Mouse (Mus musculus) CH12.LX (cell line): ENCODE results near the gene Robo1. TPM values are rescaled to one million over a fixed set of nuclear protein-coding genes. Genes with fewer than 3 reads are reported as not detected.

ENCODE experiments used
- DNase-seq: peaks from one replicate; pipeline ENCODE4 v3.0.0-alpha.2; 2013; ENCODE audit errors: extremely low read depth
- H3K27ac ChIP-seq: 2 replicates; pipeline ENCODE4 v1.5.1; 2012; ENCODE audit warnings: low read depth, mild to moderate bottlenecking, control low read depth, moderate library complexity; ENCODE audit not compliant: insufficient read depth
- H3K27me3 ChIP-seq: replicated peaks from 2 replicates; pipeline ENCODE3; 2012; ENCODE audit warnings: inconsistent platforms
- H3K36me3 ChIP-seq, 2 experiments: replicated peaks in 1 of 2; 2 replicates each; pipeline versions ENCODE3 to v1.6.1; 2012; ENCODE audit warnings: inconsistent platforms in 1 of 2, low read length in 1 of 2, mild to moderate bottlenecking in 1 of 2, mixed read lengths in 1 of 2, moderate library complexity in 1 of 2; ENCODE audit not compliant: control insufficient read depth in 1 of 2, insufficient read depth in 1 of 2
- H3K4me1 ChIP-seq, 2 experiments: 2 replicates each; pipeline ENCODE4 v1.6.1; 2012; ENCODE audit warnings: inconsistent platforms in 1 of 2, moderate library complexity in 1 of 2; ENCODE audit not compliant: insufficient read depth in 2 of 2, control insufficient read depth in 1 of 2
- H3K4me2 ChIP-seq: 2 replicates; pipeline ENCODE4 v1.6.1; 2012; ENCODE audit warnings: low read depth, mild to moderate bottlenecking, control low read depth; ENCODE audit not compliant: poor library complexity, insufficient read depth, severe bottlenecking
- H3K4me3 ChIP-seq, 3 experiments: fragments of 150-350 bp in 1 of 3; sonication (generic) in 1 of 3; replicated peaks in 1 of 3; 2 replicates each; pipeline versions ENCODE3 to v1.5.1; 2011 to 2012; ENCODE audit warnings: low read depth in 2 of 3, low read length in 2 of 3, mild to moderate bottlenecking in 2 of 3, moderate library complexity in 2 of 3, control low read depth in 1 of 3, improper control_type of control experiment in 1 of 3, inconsistent platforms in 1 of 3, mixed read lengths in 1 of 3; ENCODE audit not compliant: poor library complexity in 1 of 3
- H3K79me2 ChIP-seq: replicated peaks from 2 replicates; pipeline ENCODE4 v1.6.1; 2012; ENCODE audit warnings: mild to moderate bottlenecking, moderate library complexity; ENCODE audit not compliant: control insufficient read depth, poor library complexity, insufficient read depth, severe bottlenecking; ENCODE audit errors: extremely low read depth
- H3K9ac ChIP-seq: 2 replicates; pipeline ENCODE4 v1.6.1; 2012; ENCODE audit warnings: low read depth, mild to moderate bottlenecking, control low read depth, moderate library complexity; ENCODE audit not compliant: insufficient read depth
- H3K9me3 ChIP-seq: replicated peaks from 2 replicates; pipeline ENCODE3; 2012; ENCODE audit warnings: low read length, inconsistent platforms, mixed read lengths
- CHD1 ChIP-seq: IDR thresholded peaks from 2 replicates; pipeline ENCODE4 v1.6.1; 2012; ENCODE audit warnings: low read depth, low read length, improper control_type of control experiment, inconsistent platforms
- CHD2 ChIP-seq: IDR thresholded peaks from 2 replicates; pipeline ENCODE4 v1.6.1; 2011; ENCODE audit warnings: low read length, improper control_type of control experiment
- CTCF ChIP-seq, 2 experiments: IDR thresholded peaks in 1 of 2; conservative IDR thresholded peaks in 1 of 2; 2 replicates each; pipeline ENCODE4 v1.5.1; 2011 to 2012; ENCODE audit warnings: low read depth in 2 of 2, low read length in 2 of 2, improper control_type of control experiment in 1 of 2, inconsistent platforms in 1 of 2, mild to moderate bottlenecking in 1 of 2, moderate library complexity in 1 of 2
- ELF1 ChIP-seq: IDR thresholded peaks from 2 replicates; pipeline ENCODE4 v1.6.1; 2014; ENCODE audit warnings: low read depth, mild to moderate bottlenecking, inconsistent platforms, low read length, improper control_type of control experiment
- EP300 ChIP-seq: IDR thresholded peaks from 2 replicates; pipeline ENCODE4 v1.6.1; 2011; ENCODE audit warnings: low read length, improper control_type of control experiment
- ETS1 ChIP-seq: conservative IDR thresholded peaks from 2 replicates; pipeline ENCODE4 v1.6.1; 2012; ENCODE audit warnings: low read depth, mild to moderate bottlenecking, inconsistent platforms, low read length, improper control_type of control experiment, moderate library complexity
- GABPA ChIP-seq: IDR thresholded peaks from 2 replicates; pipeline ENCODE4 v1.6.1; 2012; ENCODE audit warnings: low read depth, low read length, improper control_type of control experiment, inconsistent platforms; ENCODE audit not compliant: insufficient replicate concordance
- IRF4 ChIP-seq: IDR thresholded peaks from 2 replicates; pipeline ENCODE4 v1.6.1; 2014; ENCODE audit warnings: low read depth, mild to moderate bottlenecking, inconsistent platforms, low read length, improper control_type of control experiment
- JUN ChIP-seq: IDR thresholded peaks from 2 replicates; pipeline ENCODE4 v1.6.1; 2011; ENCODE audit warnings: low read depth, mild to moderate bottlenecking, low read length, improper control_type of control experiment, moderate library complexity; ENCODE audit not compliant: insufficient read depth
- MAX ChIP-seq: IDR thresholded peaks from 2 replicates; pipeline ENCODE4 v1.6.1; 2011; ENCODE audit warnings: low read length, improper control_type of control experiment
- MAZ ChIP-seq: IDR thresholded peaks from 2 replicates; pipeline ENCODE4 v1.6.1; 2012; ENCODE audit warnings: low read depth, mild to moderate bottlenecking, inconsistent platforms, low read length, improper control_type of control experiment, moderate library complexity
- MEF2A ChIP-seq: IDR thresholded peaks from 2 replicates; pipeline ENCODE4 v1.6.1; 2014; ENCODE audit warnings: low read depth, mild to moderate bottlenecking, inconsistent platforms, low read length, improper control_type of control experiment, borderline replicate concordance
- MXI1 ChIP-seq: IDR thresholded peaks from 2 replicates; pipeline ENCODE4 v1.6.1; 2011; ENCODE audit warnings: mild to moderate bottlenecking, low read depth, low read length, improper control_type of control experiment
- MYC ChIP-seq: IDR thresholded peaks from 2 replicates; pipeline ENCODE4 v1.6.1; 2011; ENCODE audit warnings: low read depth, mild to moderate bottlenecking, improper control_type of control experiment, low read length
- NRF1 ChIP-seq: IDR thresholded peaks from 2 replicates; pipeline ENCODE4 v1.6.1; 2014; ENCODE audit warnings: low read depth, mild to moderate bottlenecking, inconsistent platforms, low read length, improper control_type of control experiment, moderate library complexity
- POLR2A ChIP-seq: IDR thresholded peaks from 2 replicates; pipeline ENCODE4 v1.6.1; 2011; ENCODE audit warnings: low read depth, mild to moderate bottlenecking, improper control_type of control experiment, low read length
- RAD21 ChIP-seq: IDR thresholded peaks from 2 replicates; pipeline ENCODE4 v1.6.1; 2011; ENCODE audit warnings: low read depth, mild to moderate bottlenecking, low read length, improper control_type of control experiment, moderate library complexity
- SIN3A ChIP-seq: IDR thresholded peaks from 2 replicates; pipeline ENCODE4 v1.6.1; 2012; ENCODE audit warnings: low read length, improper control_type of control experiment, inconsistent platforms
- SMC3 ChIP-seq: IDR thresholded peaks from 2 replicates; pipeline ENCODE4 v1.6.1; 2011; ENCODE audit warnings: low read depth, low read length, improper control_type of control experiment
- TBP ChIP-seq: conservative IDR thresholded peaks from 2 replicates; pipeline ENCODE4 v1.6.1; 2011; ENCODE audit warnings: low read depth, low read length, improper control_type of control experiment
- TCF12 ChIP-seq: IDR thresholded peaks from 2 replicates; pipeline ENCODE4 v1.6.1; 2014; ENCODE audit warnings: low read depth, mild to moderate bottlenecking, inconsistent platforms, low read length, improper control_type of control experiment
- UBTF ChIP-seq: IDR thresholded peaks from 2 replicates; pipeline ENCODE4 v1.6.1; 2012; ENCODE audit warnings: low read depth, mild to moderate bottlenecking, inconsistent platforms, low read length, improper control_type of control experiment, moderate library complexity
- USF1 ChIP-seq: IDR thresholded peaks from 2 replicates; pipeline ENCODE4 v1.6.1; 2014; ENCODE audit warnings: low read depth, mild to moderate bottlenecking, inconsistent platforms, low read length, improper control_type of control experiment
- ZC3H11A ChIP-seq: IDR thresholded peaks from 2 replicates; pipeline ENCODE4 v1.6.1; 2012; ENCODE audit warnings: low read depth, mild to moderate bottlenecking, inconsistent platforms, low read length, improper control_type of control experiment
- ZMIZ1 ChIP-seq: IDR thresholded peaks from 2 replicates; pipeline ENCODE4 v1.6.1; 2012; ENCODE audit warnings: low read depth, mild to moderate bottlenecking, inconsistent platforms, low read length, improper control_type of control experiment
- ZNF384 ChIP-seq: IDR thresholded peaks from 2 replicates; pipeline ENCODE4 v1.6.1; 2012; ENCODE audit warnings: low read depth, low read length, improper control_type of control experiment, inconsistent platforms
- dilution Hi-C: fragments of 300-500 bp; cut with MboI; formaldehyde crosslinking; loops from 2 replicates; pipeline ENCODE4 v1.14.3; 2020; ENCODE audit warnings: low sequenced_read_pairs; ENCODE audit not compliant: extremely low pct_unique_long_range_greater_than_20kb, extremely low pct_ligation_motif_present
- in situ Hi-C: fragments of 300-500 bp; cut with MboI; formaldehyde crosslinking; loops from 3 replicates; pipeline ENCODE4 v1.14.3; 2019; ENCODE audit warnings: low sequenced_read_pairs, low pct_ligation_motif_present, low pct_unique_long_range_greater_than_20kb, mixed read lengths
- polyA plus RNA-seq: library from polyadenylated mRNA; unstranded; fragments of >175 nt; gene quantifications from 2 replicates; pipeline ENCODE4 v1.2.1, GENCODE M21; 2012; ENCODE audit warnings: low read depth; ENCODE audit not compliant: insufficient read length
- total RNA-seq, 2 experiments: library from RNA; depleted of rRNA; stranded (reverse); fragments of 300-350 nt in 1 of 2; fragments of >200 nt in 1 of 2; gene quantifications; 2 replicates each; pipeline ENCODE4 v1.2.3; 2012 to 2014

The Robo1 gene
- total and polyA plus RNA-seq, 3 experiments = not detected

DNA sequence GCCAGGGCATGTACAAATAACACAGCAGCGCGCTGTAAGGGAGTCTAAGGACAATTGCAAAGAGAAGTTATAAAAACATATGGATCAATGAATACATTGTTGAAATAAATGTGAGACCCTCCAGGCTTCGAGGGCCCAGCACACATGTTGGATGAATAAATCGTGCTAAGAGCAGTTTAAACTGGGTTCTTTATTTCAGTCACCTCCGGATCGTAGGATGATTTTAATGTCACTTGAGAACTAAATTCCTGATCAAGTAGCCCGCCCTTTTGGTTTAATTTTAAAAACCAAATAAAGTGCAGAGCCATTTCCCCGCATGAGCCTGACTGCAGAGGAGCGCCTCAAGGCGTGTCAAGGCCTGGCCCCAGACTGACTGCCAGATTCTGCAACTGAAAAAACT is 150.5 kb downstream of the Robo1 start:
- Histone ChIP-seq H3K36me3 (no peaks in the 10 kb centered on the region), H3K4me3 (no peak overlapping the region), H3K4me1 (no peaks in the 10 kb centered on the region), H3K9me3 (peaks cover 57% of the 10 kb centered on the region), H3K27me3 (no peaks in the 10 kb centered on the region), H3K27ac (no peak overlapping the region), H3K9ac (no peak overlapping the region), H3K4me2 (no peak overlapping the region), H3K79me2 (no peaks in the 10 kb centered on the region)
- TF ChIP-seq IRF4 (no peak), MXI1 (no peak), ZNF384 (no peak), CHD1 (no peak), MAZ (no peak), EP300 (no peak)
- dilution Hi-C loops = no loop called here
- in situ Hi-C loops = no loop called here
- DNase-seq = no peak

DNA sequence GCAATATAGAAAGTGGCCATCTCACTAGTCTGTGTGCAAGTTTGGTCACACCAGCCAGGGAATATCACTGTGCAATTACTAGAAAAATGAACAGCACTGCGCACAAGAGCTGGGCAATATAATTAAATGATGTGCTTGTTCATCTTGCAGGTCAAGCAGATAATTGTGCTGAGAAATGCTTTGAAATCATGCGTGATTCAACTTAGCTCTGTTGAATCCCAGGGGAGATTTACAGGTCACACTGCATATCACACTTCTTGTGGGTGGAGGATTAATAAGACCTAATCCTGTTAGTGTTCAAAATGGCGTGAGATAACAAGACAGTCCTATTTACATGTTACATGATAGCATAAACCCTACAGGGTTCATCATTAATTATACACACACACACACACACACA is 157.6 kb downstream of the Robo1 start:
- H3K4me2 ChIP-seq = no peak overlapping the region
- dilution Hi-C loops (no loop called here), in situ Hi-C loops (no loop called here)

DNA sequence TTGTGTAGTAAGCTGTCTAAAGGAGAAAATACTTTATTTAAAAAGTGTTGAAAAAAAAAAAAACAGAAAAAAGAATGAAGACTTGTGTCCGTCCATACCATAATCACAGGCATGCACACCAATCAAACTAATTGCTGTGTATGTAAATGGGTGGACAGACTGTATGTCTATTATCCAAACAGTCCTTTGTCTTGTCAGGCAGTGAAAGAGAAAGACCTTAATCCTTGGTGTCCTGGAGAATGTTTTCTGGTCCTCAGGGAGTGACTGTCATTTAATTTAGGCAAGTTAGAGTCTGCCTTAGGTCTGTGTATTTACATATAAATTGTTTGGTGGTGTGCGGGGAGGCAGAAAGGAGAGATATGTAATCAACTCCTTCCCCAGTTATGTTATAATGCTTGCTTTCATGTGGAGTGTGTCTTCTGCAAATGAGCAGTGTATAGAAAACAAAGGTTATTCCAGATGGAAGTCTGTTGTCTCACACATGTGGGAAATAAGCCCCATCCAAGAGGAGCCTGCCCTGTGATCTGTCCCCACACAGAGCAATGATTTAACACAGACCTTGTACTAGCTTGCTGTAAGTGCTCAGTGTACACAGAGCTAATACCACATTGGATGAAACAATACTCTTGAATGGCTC is 162.0 kb downstream of the Robo1 start:
- TF ChIP-seq ELF1 = no peak
- TF ChIP-seq CHD2 = no peak
- no peak for TF ChIP-seq TCF12
- no peak for TF ChIP-seq GABPA
- TF ChIP-seq MAX = no peak
- no peak for TF ChIP-seq SMC3
- TF ChIP-seq TBP = no peak
- no peak for TF ChIP-seq USF1
- TF ChIP-seq EP300 = no peak
- no peak for TF ChIP-seq ZC3H11A
- TF ChIP-seq JUN = no peak
- TF ChIP-seq ETS1 = no peak
- no peak for TF ChIP-seq CTCF (conservative IDR thresholded peaks at IDR 0.05 in 1 of 2, IDR thresholded peaks at IDR 0.05 in 1 of 2; ENCODE audit: low read depth in 2 of 2, low read length in 2 of 2)
- no peak for TF ChIP-seq RAD21
- TF ChIP-seq UBTF = no peak
- no peak for TF ChIP-seq SIN3A
- DNase-seq = no peak
- H3K27ac ChIP-seq = no peak overlapping the region
- no peaks in the 10 kb centered on the region for H3K4me1 ChIP-seq
- dilution Hi-C loops (no loop called here), in situ Hi-C loops (no loop called here)
- H3K4me3 ChIP-seq = no peak overlapping the region
- peaks cover 40% of the 10 kb centered on the region for H3K9me3 ChIP-seq
- no peaks in the 10 kb centered on the region for H3K79me2 ChIP-seq
- no peak overlapping the region for H3K4me2 ChIP-seq
- no peak overlapping the region for H3K9ac ChIP-seq
- no peaks in the 10 kb centered on the region for H3K27me3 ChIP-seq
- no peaks in the 10 kb centered on the region for H3K36me3 ChIP-seq

More for the DNA sequence above, 157.6 kb downstream of the Robo1 start:
- no peaks in the 10 kb centered on the region for H3K36me3 ChIP-seq
- H3K27ac ChIP-seq = no peak overlapping the region
- H3K4me1 ChIP-seq = no peaks in the 10 kb centered on the region
- H3K9me3 ChIP-seq = peaks cover 36% of the 10 kb centered on the region
- no peak overlapping the region for H3K4me3 ChIP-seq
- DNase-seq = no peak
- no peak overlapping the region for H3K9ac ChIP-seq
- no peak for TF ChIP-seq CHD1
- TF ChIP-seq SIN3A = no peak
- no peak for TF ChIP-seq MYC
- no peak for TF ChIP-seq ELF1
- no peak for TF ChIP-seq IRF4
- no peak for TF ChIP-seq JUN
- TF ChIP-seq RAD21 = no peak
- TF ChIP-seq ZNF384 = no peak
- TF ChIP-seq POLR2A = no peak
- no peak for TF ChIP-seq ZMIZ1
- TF ChIP-seq NRF1 = no peak
- no peak for TF ChIP-seq CHD2
- no peak for TF ChIP-seq MAX
- TF ChIP-seq MEF2A = no peak
- no peaks in the 10 kb centered on the region for H3K79me2 ChIP-seq
- H3K27me3 ChIP-seq = no peaks in the 10 kb centered on the region
